Mouse (Mus musculus) ES-E14 (cell line): ENCODE measurements around the gene Ldhc.

Experiments used
- CHD2 ChIP-seq: IDR thresholded peaks from 2 replicates; pipeline ENCODE4 v1.6.1; 2014; ENCODE audit warnings: mild to moderate bottlenecking, low read depth, low read length, inconsistent platforms
- HCFC1 ChIP-seq: IDR thresholded peaks from 2 replicates; pipeline ENCODE4 v1.6.1; 2012; ENCODE audit warnings: low read length, inconsistent platforms, borderline replicate concordance; ENCODE audit not compliant: insufficient read depth
- MAFK ChIP-seq: IDR thresholded peaks from 2 replicates; pipeline ENCODE4 v1.6.1; 2014; ENCODE audit warnings: mild to moderate bottlenecking, low read depth, low read length, inconsistent platforms; ENCODE audit not compliant: insufficient read depth
- ZNF384 ChIP-seq: IDR thresholded peaks from 2 replicates; pipeline ENCODE4 v1.6.1; 2012; ENCODE audit warnings: low read depth, low read length, inconsistent platforms

- no peak for TF ChIP-seq CHD2
- no peak; the same call in 1 of the 2 replicates for TF ChIP-seq HCFC1
- TF ChIP-seq MAFK = no peak
- TF ChIP-seq ZNF384 = no peak
These were observed 15.6 kb upstream of the Ldhc start for GRCm38 (mm10) chr7:46845211-46845977.
